Mouse (Mus musculus): Measurements from ENCODE around the gene Gm7233. TPM values are rescaled to one million over a fixed set of nuclear protein-coding genes. Genes with fewer than 3 reads are reported as not detected.
"Not testable (repeated sequence)": the region's sequence is repeated elsewhere in the genome, so short reads cannot be mapped to it uniquely, and the experiment has no call there.

Gene Gm7233
- total RNA-seq (2022), result not detected

- not testable (repeated sequence) for DNase-seq (ENCODE audit: low spot score)
Observed at GRCm38 (mm10) chr14:43179567-43179966, at the start of gene Gm7233. TSS of gene Gm7233 (plus strand) at chr14:43179867.

- not testable (repeated sequence) for DNase-seq (ENCODE audit: low spot score)
Observed at GRCm38 (mm10) chr14:43167189-43167588, 12.5 kb upstream of the Gm7233 start.

GRCm38 (mm10) chr14:43167942-43168341 is 11.7 kb upstream of the Gm7233 start:
- not testable (repeated sequence) for DNase-seq (ENCODE audit: low spot score)

- not testable (repeated sequence) for DNase-seq (ENCODE audit: low spot score)
Observed at GRCm38 (mm10) chr14:43168573-43169170, 11.0 kb upstream of the Gm7233 start.

GRCm38 (mm10) chr14:43235204-43235603 is 55.5 kb downstream of the Gm7233 start, which contains the start of gene Gm8122:
TSS of gene Gm8122 (minus strand) at chr14:43235304.
- DNase-seq (ENCODE audit: low spot score), result not testable (repeated sequence)

Other genes with a start within 250 kb of the Gm7233 start
- gene Gm8082, start 186.2 kb upstream of the Gm7233 start, total RNA-seq (2022), result not detected
- gene Gm10376, start 164.2 kb upstream of the Gm7233 start, total RNA-seq (2022), result not detected
- gene Gm8094, start 103.2 kb upstream of the Gm7233 start, total RNA-seq (2022), result not detected
- not detected for gene Gm8104, start 79.3 kb upstream of the Gm7233 start, total RNA-seq (2022)
- gene Gm8122, start 55.4 kb downstream of the Gm7233 start, total RNA-seq (2022), result not detected
- gene Gm8126, start 78.8 kb downstream of the Gm7233 start, total RNA-seq (2022), result not detected
- not detected for gene Gm9732, start 95.2 kb downstream of the Gm7233 start, total RNA-seq (2022)
- gene Gm8127, start 114.0 kb downstream of the Gm7233 start, total RNA-seq (2022), result not detected
- not detected for gene 1700001F09Rik, start 167.9 kb downstream of the Gm7233 start, total RNA-seq (2022)
- not detected for gene Gm8138, start 236.5 kb downstream of the Gm7233 start, total RNA-seq (2022)